Mouse (Mus musculus): ENCODE data around the gene Oas1d.
"Not testable (repeated sequence)": the region's sequence is repeated elsewhere in the genome, so short reads cannot be mapped to it uniquely, and the experiment has no call there.

The Oas1d gene

DNA sequence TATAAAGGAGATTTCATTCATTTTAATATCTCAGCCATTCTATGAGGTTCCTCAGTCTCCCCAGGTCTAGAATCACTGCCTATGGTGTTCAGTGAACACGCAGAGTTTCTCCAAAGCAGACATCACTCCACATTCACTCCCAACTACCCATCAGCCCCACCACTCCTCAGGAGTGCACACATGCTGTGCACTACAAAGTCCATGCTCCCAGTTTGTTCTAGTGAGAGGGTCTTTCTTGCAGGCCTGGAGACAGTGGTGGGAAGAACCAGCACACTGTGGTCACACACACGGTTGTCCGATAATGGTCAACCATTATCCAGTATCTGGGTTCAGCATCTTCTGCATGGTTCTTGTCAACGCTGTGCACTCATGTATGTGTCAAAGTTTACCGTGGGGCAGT, 12.3 kb upstream of the Oas1d start:
- no peak for DNase-seq (ENCODE audit: low read depth, low spot score)

DNA sequence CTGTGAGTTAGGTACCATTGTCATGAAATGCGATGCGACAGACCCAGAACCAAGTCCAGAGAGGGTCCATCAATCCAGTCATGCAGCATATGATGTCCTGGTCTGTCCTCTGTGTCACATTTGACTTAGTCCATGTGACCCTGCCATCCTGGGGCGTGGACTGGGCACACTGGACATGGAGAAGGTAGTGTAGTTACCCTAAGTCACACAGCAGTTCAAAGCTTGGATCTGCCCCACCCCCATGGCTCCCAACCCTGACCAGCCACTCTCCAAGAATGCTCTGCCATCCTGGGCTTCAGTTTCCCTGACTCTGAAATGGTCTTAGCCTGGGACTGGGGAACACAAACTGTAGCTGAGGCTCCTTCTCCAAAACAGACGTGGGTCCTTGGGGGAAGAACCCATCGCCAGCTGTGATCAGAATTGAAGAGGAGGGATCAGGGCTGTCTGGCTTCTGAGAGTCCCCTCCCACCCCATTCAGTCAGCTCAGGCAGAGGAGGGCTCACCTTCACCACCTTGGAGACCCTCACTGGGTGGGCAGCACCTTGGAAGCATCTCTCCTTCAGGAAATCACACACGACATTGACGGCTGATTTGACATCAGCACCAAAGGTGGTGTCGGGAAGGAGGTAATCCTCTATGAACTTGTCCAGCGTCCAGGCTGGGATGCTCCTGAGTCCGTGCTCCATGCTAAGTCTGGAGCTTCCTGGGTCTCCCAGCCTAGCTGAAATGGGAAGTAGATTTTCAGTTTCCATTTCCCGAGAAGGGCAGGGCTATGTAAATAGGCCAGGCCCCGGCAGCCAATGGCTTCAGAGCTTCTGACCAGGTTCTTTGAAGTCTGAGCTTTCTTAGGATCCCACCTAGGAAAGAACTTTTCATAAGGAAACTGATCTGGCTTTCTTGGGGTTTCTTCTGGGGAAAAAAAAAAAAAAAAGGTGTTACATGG, 7.3 kb upstream of the Oas1d start, which contains the start of gene Oas1a:
TSS of gene Oas1a (minus strand) at position 731 of the 943 bp plus-strand sequence.
- DNase-seq (ENCODE audit: low read depth, low spot score) = not testable (repeated sequence)

DNA sequence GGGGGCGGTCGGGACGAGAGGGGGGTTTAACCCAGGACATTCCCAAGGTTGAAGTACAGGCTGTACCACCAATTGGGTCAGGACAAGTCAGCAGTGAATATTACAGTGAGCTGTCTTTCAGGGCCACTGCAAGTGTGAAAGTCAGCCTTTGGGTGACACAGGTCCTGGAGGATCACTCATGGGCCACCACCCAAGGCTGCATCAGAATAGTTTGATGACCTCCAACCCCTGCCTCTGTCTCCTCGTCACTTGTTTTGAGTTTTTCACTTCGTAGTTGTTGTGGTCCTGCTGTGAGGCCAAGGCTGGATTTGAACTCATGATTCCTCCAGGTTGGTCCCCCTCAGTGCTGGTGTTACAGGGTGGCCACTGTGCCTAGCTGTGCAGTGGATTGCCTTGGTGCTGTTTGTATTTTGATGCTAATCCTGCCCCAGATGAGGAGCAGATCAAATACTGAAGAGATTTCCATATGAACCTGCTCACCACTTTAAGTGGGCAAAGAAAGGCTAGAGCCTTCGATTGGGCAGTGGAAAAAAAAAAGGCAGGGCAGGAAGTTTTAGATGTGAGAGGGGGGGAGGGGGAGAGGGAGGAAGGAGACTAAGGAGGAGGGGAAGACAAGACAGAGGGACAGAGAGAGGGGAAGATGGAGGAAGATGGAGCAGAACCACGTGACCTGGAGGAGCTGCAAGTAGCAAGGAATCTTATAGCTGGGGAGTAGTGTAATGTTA, 6.0 kb upstream of the Oas1d start:
- DNase-seq (ENCODE audit: low read depth, low spot score) = no peak

DNA sequence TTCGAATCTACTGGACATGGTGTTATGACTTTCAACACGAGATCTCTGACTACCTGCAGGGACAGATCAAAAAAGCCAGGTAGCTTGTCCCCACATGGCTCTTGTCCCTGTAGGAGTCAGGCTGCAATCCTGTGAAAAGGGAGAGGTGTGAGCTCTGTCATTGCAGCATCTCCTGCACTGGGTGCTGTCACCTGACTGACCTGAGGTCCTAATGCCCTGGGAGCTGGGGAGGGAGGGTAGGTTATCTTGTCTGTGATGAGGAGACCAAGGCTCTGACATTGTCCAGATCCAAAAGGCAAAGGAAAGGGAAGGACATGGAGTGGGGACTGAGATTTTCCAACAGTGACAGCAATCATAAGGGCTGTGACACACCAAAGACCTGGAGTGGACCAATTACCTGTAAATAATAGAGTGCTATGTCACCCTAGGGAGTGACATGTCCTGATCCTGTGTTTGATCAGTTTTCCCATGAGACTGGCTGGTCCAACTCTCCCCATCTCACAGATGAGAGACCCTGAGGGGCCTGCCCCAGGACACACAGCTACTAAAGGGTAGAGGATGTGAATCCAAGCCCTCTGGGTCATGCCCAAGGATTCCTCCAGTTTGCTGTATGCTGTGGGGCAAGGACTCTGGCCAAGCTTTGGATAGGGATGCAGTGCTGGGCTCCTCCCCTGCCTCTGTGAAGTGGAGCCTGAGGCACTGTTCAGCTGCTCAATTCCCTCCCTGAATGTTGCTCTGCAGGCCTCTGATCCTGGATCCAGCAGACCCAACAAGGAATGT, 5.0 kb downstream of the Oas1d start:
- DNase-seq (ENCODE audit: low read depth, low spot score) = not testable (repeated sequence)

DNA sequence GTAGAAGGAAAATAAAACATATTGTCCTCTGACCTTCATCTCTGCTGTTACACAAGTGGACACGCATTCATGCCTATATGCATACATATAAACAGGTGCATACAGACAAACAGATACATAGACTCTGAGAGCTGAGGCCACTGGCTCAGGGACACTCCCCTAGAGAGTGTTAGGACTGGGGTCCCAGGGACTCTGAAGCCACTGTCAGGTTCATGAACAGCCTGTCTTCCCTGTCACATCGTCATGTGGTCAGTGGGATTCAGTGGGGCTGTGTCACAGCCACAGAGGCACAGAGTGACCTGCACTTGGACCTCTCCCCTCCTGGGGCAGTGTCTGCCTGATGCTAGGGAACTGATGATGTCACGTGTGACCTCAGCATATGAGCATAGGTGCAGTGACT, 6.0 kb downstream of the Oas1d start:
- no peak for DNase-seq (ENCODE audit: low read depth, low spot score)

DNA sequence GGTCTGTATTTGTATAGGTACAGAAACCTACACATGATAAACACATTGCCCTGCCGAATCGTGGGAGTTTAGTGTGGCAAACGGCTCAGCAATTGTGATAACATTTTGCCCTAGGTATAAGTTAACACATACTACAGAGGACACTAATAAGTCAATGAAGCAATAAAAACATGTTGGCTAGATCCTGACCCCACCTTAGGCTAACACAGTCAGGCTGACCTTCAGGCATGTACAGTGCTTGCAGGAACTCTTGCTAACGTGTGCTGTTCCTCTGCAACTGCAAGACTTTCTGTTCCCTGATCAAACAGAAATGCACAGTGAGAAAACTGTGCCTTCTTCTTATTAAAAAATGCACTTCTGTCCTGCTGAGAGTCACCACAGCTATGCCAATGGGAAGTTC, 9.6 kb downstream of the Oas1d start:
- DNase-seq (ENCODE audit: low read depth, low spot score) = no peak

DNA sequence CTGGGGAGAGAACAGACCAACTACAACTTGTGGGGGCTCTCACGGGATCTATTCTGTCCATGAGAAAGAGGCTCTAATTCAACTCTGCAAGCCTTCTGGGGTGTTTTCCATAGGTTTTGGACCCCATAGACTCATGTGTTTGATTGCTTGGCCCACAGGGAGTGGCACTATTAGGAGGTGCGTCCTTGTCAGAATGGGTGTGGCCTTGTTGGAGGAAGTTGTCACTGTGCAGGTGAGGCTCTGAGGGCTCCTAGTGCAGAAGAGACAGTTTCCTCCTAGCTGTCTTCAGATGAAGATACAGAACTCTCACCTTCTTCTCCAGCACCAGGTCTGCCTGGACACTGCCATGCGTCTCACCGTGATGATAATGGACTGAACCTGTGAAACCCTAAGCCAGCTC, 10.2 kb downstream of the Oas1d start:
- DNase-seq (ENCODE audit: low read depth, low spot score) = not testable (repeated sequence)

DNA sequence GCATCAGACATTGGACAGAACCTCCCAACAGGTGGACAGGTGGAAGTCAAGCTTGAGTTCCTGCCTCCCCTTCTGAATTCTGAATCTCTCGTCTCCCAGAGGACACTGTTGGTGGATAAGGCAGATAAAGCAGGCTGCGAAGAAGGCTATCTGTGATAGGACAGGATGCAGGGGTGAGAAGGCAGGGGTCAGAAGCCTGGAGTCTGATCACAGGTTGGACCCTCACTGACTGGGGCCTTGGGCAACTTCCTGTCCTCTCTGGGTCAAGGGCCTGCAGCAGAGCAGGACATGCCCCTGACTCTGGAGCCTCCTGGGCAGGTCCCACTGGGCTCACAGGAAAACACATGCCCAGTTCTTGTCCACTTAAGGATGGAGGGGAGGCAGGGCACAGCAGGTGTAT, 12.0 kb downstream of the Oas1d start:
- DNase-seq (ENCODE audit: low read depth, low spot score) = not testable (repeated sequence)

DNA sequence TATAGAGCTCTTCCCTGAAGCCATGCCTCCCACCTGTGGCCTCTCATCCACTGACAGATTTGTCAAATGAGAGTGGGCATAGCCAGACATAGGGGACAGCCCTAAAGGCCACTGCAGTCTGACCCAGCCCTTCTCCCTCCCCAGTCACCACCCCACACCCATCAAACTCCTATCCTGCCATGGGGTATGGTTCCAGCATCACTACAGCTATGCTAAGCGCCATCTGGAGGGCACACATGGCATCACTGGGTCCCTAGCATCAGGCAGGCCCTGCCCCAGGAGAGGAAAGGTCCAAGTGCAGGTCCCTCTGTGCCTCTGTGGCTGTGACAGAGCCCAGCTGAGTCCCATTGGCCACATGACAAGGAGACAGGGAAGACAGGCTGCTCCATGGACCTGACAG, 12.7 kb downstream of the Oas1d start:
- DNase-seq (ENCODE audit: low read depth, low spot score) = no peak

DNA sequence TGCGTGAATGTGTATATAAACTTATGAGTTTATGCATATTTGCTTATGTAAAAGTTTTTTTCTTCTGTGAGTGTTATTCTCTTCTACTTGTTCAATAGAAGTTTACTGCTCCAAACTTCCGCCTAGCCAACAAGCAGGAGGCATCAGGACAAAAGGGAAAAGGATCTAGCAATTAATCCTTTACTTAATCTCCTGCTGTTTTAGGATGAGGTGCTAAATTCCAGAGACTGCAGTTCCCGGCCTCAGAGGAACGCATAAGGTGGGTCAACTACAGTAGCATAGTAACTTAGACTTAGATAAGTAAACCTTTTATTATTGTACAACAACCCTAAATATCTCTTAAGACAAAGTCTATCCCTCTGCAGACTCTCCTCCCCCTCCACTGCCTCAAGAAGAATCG, 19.6 kb downstream of the Oas1d start:
- DNase-seq (ENCODE audit: low read depth, low spot score) = no peak

DNA sequence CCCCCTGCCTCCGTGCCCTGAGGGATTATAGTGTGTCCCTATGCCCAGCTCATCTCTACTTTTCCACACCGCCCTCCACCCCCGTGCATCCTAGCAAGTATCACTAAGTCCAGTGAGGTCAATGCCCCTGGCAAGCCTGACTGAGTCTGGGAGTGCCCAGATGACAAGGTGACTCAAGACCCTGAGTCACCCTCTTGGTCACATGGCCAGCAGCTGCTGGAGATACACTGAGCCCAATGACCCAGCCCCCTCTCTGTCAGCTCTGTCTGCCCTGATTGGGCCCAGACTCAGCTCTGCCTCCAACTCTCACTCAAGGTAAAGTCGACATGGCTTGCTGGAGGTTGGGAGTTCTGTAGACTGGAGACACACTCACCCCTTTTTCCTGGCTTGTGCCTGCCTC, 23.5 kb downstream of the Oas1d start:
- no peak for DNase-seq (ENCODE audit: low read depth, low spot score)

DNA sequence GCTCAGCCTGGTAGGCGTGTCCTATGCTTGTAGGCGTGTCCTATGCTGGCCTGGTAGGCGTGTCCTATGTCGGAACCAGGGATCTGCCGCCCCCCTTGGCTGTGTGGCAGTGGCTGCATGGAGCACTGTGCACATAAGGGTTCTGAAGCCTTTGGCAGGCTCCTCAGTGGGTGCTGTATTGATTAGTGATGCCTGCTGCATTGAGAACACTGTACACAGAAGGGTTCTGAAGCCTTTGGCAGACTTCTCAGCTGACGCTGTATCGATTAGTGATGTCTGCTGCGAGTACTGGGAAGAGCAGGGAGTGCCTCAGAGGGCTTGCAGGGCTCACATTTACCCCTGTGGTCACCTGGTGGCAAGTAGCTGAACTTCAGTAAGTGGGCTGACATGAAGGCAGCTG, 24.2 kb downstream of the Oas1d start:
- DNase-seq (ENCODE audit: low read depth, low spot score) = no peak

DNA sequence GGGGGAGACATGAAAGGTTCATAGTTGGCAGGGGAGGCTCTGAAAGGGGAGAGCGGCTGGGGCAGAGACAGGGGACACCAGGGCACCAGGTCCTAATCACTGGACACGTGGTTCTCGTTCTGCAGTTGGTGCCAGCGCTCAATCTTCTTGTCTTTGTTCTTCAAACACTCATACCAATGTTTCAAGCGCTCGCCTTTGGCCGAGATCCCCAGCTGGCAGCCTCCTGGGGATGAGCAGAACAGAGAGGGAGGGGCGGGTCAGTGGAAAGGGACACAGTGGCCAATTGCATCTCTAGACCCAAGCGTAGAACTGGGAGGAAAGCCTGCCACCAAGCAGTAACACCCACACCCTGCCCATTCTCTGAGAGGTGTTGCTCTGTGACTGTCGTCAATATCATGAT, 27.7 kb downstream of the Oas1d start:
- DNase-seq (ENCODE audit: low read depth, low spot score) = peak; percentile 6

DNA sequence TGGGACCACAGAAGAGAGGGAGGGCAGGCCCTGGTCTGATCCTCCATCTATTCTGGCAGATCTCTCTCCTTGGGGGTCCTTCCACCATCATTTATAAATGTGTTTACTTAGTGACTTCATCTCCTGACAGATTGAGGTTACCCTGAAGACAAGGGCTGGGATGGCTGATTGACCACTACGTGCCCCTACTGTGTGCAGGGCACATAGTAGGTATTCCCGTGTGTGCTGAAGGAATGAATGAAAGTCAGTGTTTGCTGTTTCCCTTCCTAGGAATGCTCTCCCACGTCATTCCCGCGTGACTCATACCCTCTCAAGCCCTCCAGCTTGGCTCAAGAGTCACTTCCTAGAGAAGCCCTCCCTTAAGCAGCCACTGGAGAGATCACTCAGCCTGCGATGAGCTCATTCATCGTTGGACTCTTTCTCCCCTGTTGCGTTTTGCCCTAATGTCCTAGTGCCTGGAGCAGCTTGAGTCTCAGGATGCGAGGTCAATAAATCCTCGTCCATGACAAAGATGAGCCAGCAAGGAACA, 38.0 kb downstream of the Oas1d start:
- no peak for DNase-seq (ENCODE audit: low read depth, low spot score)

DNA sequence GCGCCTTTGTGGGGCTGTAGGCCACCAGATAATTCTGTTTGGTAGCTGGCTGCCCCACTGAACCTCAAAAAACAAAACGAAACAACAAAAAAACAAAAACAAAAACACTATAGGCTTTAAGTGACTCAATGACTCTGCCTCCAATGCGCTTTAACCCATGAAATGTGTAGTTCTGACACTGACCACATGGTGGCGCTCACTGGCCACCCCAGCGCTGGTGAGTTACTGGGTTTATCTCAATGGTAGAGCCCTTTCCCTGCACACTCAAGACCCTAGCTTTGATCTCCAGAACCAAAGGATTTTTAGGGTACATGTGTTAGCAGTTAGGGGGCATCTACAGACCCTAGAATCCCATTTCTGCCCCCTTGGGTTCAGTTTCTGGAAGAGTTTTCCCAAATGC, 39.6 kb downstream of the Oas1d start:
- peak; percentile 22 for DNase-seq (ENCODE audit: low read depth, low spot score)

DNA sequence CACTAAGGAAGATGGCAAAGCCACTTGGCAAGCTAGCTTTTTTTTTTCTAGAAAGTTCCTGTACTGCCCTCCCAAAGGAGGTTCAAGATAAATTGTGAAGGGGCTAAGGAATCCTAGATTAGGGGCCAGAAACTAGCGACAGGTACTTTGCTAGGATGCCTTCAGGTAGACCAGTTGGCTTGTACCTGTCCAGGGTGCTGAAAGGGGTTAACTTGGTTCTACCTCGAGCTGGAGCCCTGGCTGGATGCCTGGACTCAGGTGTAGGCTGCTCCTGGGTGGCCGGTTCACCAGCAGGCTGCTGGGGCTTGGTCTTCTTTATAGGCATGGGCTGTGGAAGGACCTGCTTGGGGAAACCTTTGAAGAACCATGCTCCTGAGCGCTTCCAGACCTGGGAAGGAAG, 46.7 kb downstream of the Oas1d start:
- DNase-seq (ENCODE audit: low read depth, low spot score) = no peak

DNA sequence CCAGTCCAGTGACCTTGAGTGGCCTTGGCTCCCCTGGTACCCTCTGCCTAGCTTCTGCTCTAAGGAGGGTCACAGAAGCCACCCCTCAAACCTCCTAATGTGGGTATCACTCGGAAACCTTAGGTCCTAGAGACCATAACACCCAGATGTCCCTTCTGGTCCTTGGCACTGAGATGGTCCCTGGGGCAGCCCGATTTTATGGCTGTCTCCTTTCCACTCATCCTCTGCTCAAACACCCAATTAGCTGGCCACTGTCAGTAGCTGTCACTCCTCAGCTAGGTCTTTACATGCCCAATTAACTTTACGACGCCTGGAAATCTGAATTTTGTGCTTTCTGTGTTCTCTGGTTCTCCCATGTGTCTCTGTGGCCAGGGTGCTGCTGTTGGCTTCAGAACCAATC, 51.8 kb downstream of the Oas1d start:
- DNase-seq (ENCODE audit: low read depth, low spot score) = no peak

DNA sequence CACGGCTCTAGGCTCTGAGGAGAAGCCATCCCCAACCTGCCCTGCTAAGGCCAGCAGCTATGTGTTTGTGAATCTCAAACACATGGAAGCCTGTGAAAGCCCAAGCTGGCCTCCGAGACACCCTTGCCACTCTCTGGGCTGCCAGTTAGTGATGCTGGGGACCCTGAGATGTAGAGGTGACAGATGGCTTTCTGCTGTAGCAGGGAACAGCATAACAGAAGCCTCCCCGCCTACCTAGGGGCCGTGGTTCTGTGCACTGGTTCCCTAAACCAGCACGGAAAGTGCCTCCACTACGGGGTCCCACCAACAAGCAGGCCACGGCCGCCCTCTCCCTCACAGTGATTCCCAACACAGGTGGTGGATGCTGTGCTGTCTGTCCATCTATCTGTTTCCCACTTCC, 52.6 kb downstream of the Oas1d start:
- no peak for DNase-seq (ENCODE audit: low read depth, low spot score)

DNA sequence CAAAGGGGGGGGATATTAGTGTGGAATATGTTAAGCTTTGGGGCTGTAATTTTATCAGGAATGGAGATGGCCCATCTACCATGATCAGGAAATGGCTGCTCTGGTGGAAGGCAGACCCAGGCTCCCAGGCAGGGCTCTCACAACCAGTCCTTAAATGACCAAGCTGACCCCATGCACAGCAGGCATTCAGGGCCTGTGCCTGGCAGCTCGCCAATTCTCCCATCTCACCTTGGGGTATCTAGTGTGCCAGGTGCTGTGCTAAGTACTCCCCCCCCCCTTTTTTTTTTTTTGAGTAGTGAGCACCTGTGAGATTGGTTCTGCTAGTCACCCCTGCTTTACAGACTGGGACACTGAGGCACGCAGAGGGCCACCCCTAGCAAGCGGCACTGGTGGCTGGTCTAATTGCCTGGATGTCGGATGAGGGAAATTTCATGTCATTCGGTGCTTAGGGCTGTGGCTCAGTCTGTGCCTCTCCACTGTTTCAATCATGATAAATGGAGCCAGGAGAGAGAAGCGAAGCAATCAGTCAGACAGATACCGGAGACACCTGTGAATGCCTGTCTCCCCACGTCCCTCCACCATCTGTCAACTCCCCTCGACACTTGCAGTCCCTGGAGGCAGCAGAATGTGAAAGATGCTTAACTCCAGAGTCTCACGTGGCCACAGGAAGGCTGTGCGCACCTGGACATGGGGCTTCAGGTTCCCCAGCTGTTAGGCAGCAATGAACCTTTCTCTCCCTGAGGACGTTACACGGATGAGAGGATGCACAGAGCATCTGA, 53.2 kb downstream of the Oas1d start:
- DNase-seq (ENCODE audit: low read depth, low spot score) = no peak

DNA sequence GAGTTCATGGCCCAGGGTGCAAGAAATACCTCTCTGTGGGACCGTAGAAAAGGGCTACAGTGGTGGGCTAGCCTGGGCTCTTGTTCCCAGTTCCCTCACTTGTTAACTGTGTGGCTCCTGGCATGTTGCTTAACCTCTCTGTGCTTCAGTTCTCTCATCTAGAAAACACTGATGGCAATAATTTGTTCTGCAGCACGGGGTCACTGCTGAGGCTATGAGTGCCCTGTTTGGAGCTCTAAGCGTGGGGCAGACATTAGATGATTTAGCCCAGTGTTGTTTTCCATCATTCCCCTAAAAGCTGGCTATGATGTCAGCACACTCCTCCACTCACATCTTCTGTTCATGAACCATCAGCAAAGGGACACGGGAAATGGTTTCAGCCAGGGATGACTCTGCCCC, 53.8 kb downstream of the Oas1d start:
- no peak for DNase-seq (ENCODE audit: low read depth, low spot score)

DNA sequence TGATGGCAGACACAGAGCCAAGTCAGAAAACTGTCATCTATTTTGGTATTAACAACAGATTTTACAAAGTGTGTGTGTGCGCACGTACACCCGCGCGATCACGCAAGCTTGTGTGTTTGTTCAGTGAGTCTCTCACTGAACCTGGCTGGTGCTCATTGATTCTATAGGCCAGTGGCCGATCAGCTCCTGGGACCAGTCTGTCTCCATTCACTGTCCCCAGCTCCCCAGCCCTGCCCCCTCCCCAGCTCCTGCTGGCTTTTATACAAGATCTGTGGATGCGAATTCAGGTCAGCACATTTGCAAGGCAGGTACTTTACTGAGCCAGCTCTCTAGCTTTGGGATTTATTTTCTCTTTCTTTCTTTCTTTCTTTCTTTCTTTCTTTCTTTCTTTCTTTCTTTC, 54.5 kb downstream of the Oas1d start:
- no peak for DNase-seq (ENCODE audit: low read depth, low spot score)

Measured in retina, adult 2 months (tissue).